11 mouse cellular contexts compared by ENCODE assay signal in the genomic region with DNA sequence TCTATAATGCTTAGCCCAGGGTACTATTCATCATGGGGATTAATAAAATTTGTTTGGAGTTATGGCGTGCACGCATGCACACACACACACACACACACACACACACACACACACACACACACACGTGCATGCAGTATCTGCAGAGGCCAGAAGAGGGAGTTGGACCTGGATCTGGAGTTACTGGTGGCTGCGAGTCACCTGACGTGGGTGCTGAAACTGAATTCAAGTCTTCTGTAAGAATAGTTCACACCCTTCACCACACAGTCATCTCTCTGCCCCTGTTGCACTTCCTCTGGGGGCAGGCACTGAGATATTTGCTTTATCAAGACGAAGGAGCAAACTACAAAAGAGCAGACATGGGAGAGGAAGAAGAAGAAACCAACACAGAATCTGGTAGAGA. TPM values are rescaled to one million over a fixed set of nuclear protein-coding genes. Genes with fewer than 3 reads are reported as not detected.
A peak's percentile ranks its signal among the peaks of the same experiment; 100 is the strongest.
DNase-seq lines count a peak whose midpoint lies in the region; ATAC-seq and TF ChIP-seq lines count a peak whose summit lies in the region.
"Had no signal": no experiment of that assay in that cellular context is flagged by ENCODE, and none has a peak within 500 bp of the region (broad histone marks: within the 10 kb centered on the region; RNA-seq: fewer than 3 reads in every experiment).

No protein-coding gene starts in this region.

- 35% methylated on average over 6 of the region's 6 CpGs for WGBS in liver, embryonic 14.5 days (ENCODE audit: insufficient replicate concordance)
- WGBS in liver, embryonic 12.5 days (ENCODE audit: insufficient replicate concordance) = 43% methylated on average over 6 of the region's 6 CpGs

- no peak overlapping the region for H3K4me2 ChIP-seq in liver, embryonic 14.5 days (ENCODE audit: low read depth)
- no peak overlapping the region for H3K4me2 ChIP-seq in liver, embryonic 12.5 days
- H3K4me2 ChIP-seq: intestine, embryonic 15.5 days; liver, embryonic 13.5 days had no signal

- ATAC-seq in liver, embryonic 14.5 days (ENCODE audit: insufficient read depth) = no peak
- no peak for ATAC-seq in liver, embryonic 12.5 days
- ATAC-seq in inflammation-experienced regulatory T-cells, adult 6 months = peak; percentile 58
- ATAC-seq: intestine, embryonic 15.5 days; Patski had no signal

- no peaks in the 10 kb centered on the region for H3K9me3 ChIP-seq in liver, embryonic 14.5 days (ENCODE audit: control insufficient read depth, low read length)
- H3K9me3 ChIP-seq in liver, embryonic 12.5 days (replicated peaks) = no peaks in the 10 kb centered on the region
- H3K9me3 ChIP-seq: intestine, embryonic 15.5 days; liver, embryonic 13.5 days had no signal

- TF ChIP-seq CTCF in liver, embryonic 14.5 days (IDR thresholded peaks at IDR 0.05; ENCODE audit: low read depth) = peak; percentile 63

- no peak overlapping the region for H3K4me3 ChIP-seq in liver, embryonic 14.5 days (ENCODE audit: insufficient read depth in 1 of 2, low read depth in 2 of 2, low read length in 2 of 2)
- no peak overlapping the region for H3K4me3 ChIP-seq in liver, embryonic 12.5 days
- H3K4me3 ChIP-seq: intestine, embryonic 15.5 days; liver, embryonic 13.5 days had no signal

- H3K27me3 ChIP-seq in liver, embryonic 14.5 days (ENCODE audit: control insufficient read depth, insufficient read depth, low read length) = peaks cover 9% of the 10 kb centered on the region
- peaks cover 48% of the 10 kb centered on the region for H3K27me3 ChIP-seq in liver, embryonic 12.5 days (replicated peaks)
- H3K27me3 ChIP-seq: Patski had no signal

- no peak overlapping the region for H3K9ac ChIP-seq in liver, embryonic 14.5 days (replicated peaks)
- no peak overlapping the region for H3K9ac ChIP-seq in liver, embryonic 12.5 days
- H3K9ac ChIP-seq: intestine, embryonic 15.5 days; liver, embryonic 13.5 days had no signal

- no peak overlapping the region for H3K27ac ChIP-seq in liver, embryonic 14.5 days
- H3K27ac ChIP-seq in liver, embryonic 12.5 days = no peak overlapping the region
- H3K27ac ChIP-seq: intestine, embryonic 15.5 days; liver, embryonic 13.5 days had no signal

- DNase-seq in liver, embryonic 14.5 days (ENCODE audit: low read depth in 3 of 3, low spot score in 3 of 3) = no peak
- peak; percentile 27 to 42 for DNase-seq in B cell, adult 2 months
- DNase-seq in NIH3T3 (ENCODE audit: low read depth) = peak; percentile 40
- DNase-seq in spleen, postnatal 4 days (ENCODE audit: low spot score in 2 of 2) = no peak
- no peak for DNase-seq in thymus, postnatal 36 days
- no peak for DNase-seq in cerebellum, postnatal 4 days (ENCODE audit: low spot score in 2 of 2)
- DNase-seq: liver, embryonic 13.5 days had no signal

- no peaks in the 10 kb centered on the region for H3K36me3 ChIP-seq in liver, embryonic 14.5 days (replicated peaks; ENCODE audit: control insufficient read depth, insufficient read depth, low read depth)
- H3K36me3 ChIP-seq in liver, embryonic 12.5 days = no peaks in the 10 kb centered on the region
- H3K36me3 ChIP-seq: intestine, embryonic 15.5 days; liver, embryonic 13.5 days had no signal

- TF ChIP-seq EP300 in liver, embryonic 14.5 days (IDR thresholded peaks at IDR 0.05; ENCODE audit: low read depth) = no peak

- H3K4me1 ChIP-seq in liver, embryonic 14.5 days (replicated peaks; ENCODE audit: control insufficient read depth in 2 of 2, insufficient read depth in 2 of 2, low read length in 1 of 2) = peaks cover 6 to 9% of the 10 kb centered on the region in 2 experiments; a peak in 3 of 4 replicates
- H3K4me1 ChIP-seq in liver, embryonic 12.5 days = peaks cover 16% of the 10 kb centered on the region
- H3K4me1 ChIP-seq: intestine, embryonic 15.5 days had no signal

RNA-seq across cellular contexts. Expression of a gene that starts 6.7 kb away (rescaled TPM):
- polyA plus RNA-seq in liver, embryonic 14.5 days (2012; rRNA removed) = 0.09 and 0.13 TPM in 2 replicates
- not detected in 2 replicates for polyA plus RNA-seq in liver, embryonic 14.5 days (2014; fragmentation: Nextera tagmentation; extraction: Ambion mirVana)
- 0.11 and 0.12 TPM in 2 replicates for polyA plus RNA-seq in liver, embryonic 12.5 days (2016; fragmentation: Nextera tagmentation; extraction: Ambion mirVana)
- polyA plus RNA-seq in inflammation-experienced regulatory T-cells, adult 6 months (2017; shearing (Covaris generic)) = under 1 TPM in 1 of 3 experiments, not detected in 2; 0.25 TPM

RNA-seq across cellular contexts. Expression of a gene that starts 32.5 kb away (rescaled TPM):
- polyA plus RNA-seq in liver, embryonic 14.5 days (2012; rRNA removed) = 0.01 TPM in 2 replicates
- 0.08 TPM in 1 of 2 replicates, not detected in the other for polyA plus RNA-seq in liver, embryonic 14.5 days (2014; fragmentation: Nextera tagmentation; extraction: Ambion mirVana)
- 0.06 and 0.10 TPM in 2 replicates for polyA plus RNA-seq in liver, embryonic 12.5 days (2016; fragmentation: Nextera tagmentation; extraction: Ambion mirVana)
- not detected for polyA plus RNA-seq in inflammation-experienced regulatory T-cells, adult 6 months (2017; shearing (Covaris generic))
- polyA plus RNA-seq: liver, embryonic 13.5 days had no signal

Comparison
In these comparisons a context has a peak if more than half of its experiments do, and no peak if none do; other contexts are left out.
1. DNase-seq: peak in B cell, adult 2 months (2 of 2) and NIH3T3 (single experiment); none in liver, embryonic 14.5 days (0 of 3), spleen, postnatal 4 days (0 of 2), thymus, postnatal 36 days (0 of 2) and cerebellum, postnatal 4 days (0 of 2).